Mouse (Mus musculus): ENCODE results near the gene Marco.

The Marco gene

DNA sequence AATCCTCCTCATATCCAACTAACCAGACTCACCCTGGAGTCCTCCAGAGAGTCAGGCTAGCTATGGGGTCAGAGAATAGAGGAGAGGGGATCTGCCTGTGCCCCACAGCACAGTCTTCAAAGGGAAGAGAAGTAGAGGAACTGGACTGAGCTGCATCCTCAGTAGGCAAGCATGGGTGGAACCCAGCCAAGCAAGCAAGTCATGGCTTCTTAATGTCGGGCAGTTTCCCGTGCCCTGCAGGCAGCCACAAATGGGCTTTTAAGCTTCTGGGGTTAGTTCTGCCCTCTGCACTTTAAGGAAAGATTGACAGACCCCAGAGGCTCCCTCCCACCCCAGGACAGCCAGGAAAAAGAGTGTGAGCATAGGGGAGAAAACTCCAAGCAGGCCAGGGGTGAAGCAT, 63.2 kb downstream of the Marco start:
- no peak for DNase-seq (ENCODE audit: low spot score)

DNA sequence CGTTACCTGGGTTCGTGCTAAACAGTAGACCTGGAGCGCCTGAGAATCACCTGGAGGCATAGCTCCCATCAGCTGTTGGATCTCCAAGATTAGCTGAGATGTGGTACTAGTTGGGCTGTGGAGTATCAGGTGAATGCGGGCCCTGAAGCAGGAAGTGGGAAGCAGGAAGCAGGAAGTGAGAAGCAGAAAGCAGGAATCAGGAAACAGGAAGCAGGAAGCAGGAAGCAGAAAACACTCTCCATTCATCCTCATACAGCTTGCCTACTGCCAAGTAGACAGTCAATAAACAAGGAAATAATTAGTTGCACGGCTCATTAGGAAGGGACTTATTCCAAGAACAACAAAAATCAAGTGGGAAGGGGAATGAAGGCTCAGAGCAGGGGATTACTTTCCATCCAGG, 69.2 kb downstream of the Marco start:
- no peak for DNase-seq (ENCODE audit: low spot score)

DNA sequence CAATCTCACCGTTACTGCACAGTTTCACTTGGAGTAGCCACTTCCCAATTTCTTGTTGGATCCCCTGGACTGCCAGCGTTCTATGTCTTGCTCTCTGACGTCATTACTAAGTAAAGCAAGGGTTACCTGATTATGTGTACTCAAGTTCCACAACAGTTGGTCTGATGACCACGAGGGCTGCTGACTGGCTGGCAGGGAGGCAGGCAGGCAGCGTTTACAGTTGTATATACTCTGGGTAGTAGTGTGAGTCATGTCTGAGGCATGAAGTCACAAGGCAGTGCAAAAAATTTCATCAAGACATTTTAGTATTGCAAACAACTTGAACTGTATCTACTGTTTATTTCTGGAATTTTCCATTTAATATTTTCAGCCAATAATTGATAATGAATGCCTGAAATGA, 74.7 kb downstream of the Marco start:
- no peak for DNase-seq (ENCODE audit: low spot score)

DNA sequence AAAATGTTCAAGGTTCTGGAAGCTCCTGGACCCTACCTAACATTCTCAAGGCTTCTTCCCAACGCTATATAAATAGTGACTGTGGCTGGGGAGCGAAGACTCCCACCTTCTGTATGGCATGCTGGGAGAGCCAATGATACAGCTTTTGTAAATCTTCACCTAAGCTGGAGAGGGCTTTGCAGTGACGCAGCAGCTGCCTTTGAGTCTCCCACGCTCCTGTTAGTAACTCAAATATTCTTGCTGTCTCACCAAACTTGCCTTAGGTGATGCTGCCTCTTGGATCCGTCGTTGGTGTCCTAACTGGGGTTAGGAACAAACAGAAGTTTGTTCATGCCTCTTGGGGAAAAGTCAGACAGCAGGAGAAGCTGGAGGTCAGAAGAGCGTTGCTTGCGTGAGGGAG, 79.2 kb downstream of the Marco start:
- no peak for DNase-seq (ENCODE audit: low spot score)
